Mouse (Mus musculus) G1E (cell line): ENCODE measurements around the gene Stk19.

Experiments used
- CTCF ChIP-seq: IDR thresholded peaks from 2 replicates; pipeline ENCODE4 v1.5.1; 2012; ENCODE audit warnings: low read depth, low read length, inconsistent platforms, mixed read lengths
- GATA1 ChIP-seq: IDR thresholded peaks from 2 replicates; pipeline ENCODE4 v1.6.1; 2012; ENCODE audit warnings: borderline replicate concordance, low read length, inconsistent platforms, mixed read lengths
- GATA2 ChIP-seq: IDR thresholded peaks from 2 replicates; pipeline ENCODE4 v1.6.1; 2012; ENCODE audit warnings: low read depth, low read length, inconsistent platforms, borderline replicate concordance
- POLR2AphosphoS5 ChIP-seq: IDR thresholded peaks from 2 replicates; pipeline ENCODE4 v1.6.1; 2012; ENCODE audit warnings: low read depth, low read length, inconsistent platforms; ENCODE audit not compliant: insufficient replicate concordance
- TAL1 ChIP-seq: conservative IDR thresholded peaks from 2 replicates; pipeline ENCODE4 v1.6.1; 2012; ENCODE audit warnings: low read depth, low read length, inconsistent platforms, mixed read lengths

DNA sequence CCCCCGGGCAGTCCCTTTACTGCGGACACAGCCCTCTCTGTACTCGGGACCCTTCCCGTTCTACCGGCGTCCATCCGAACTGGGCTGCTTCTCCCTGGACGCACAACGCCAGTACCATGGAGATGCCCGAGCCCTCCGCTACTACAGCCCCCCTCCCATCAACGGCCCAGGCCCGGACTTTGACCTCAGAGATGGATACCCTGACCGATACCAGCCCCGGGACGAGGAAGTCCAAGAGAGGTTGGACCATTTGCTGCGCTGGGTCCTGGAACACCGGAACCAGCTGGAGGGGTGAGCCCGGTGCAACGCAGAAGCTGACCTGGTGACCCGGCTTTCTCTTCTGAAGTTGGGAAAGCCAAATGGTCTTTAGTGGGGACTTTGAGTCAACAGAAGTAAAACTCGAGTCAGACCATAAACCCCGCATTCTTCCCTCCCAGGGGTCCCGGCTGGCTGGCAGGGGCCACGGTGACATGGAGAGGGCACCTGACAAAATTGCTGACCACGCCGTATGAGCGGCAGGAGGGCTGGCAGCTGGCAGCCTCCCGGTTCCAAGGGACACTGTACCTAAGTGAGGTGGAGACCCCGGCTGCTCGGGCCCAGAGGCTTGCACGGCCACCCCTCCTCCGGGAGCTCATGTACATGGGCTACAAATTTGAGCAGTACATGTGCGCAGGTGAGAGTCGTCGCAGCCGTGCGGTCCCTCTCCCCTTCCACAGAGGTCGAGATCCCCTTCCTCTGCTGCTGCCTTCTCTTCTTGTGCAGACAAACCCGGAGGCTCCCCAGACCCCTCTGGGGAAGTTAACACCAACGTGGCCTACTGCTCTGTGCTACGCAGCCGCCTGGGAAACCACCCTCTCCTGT, 949 bp upstream of the Stk19 start:
- TF ChIP-seq CTCF (no peak), TAL1 (no peak), GATA1 (no peak), POLR2AphosphoS5 (no peak), GATA2 (no peak)
